Mouse (Mus musculus): Measurements from ENCODE around the gene Gm21095.
"Not testable (repeated sequence)": the region's sequence is repeated elsewhere in the genome, so short reads cannot be mapped to it uniquely, and the experiment has no call there.

The Gm21095 gene

DNA sequence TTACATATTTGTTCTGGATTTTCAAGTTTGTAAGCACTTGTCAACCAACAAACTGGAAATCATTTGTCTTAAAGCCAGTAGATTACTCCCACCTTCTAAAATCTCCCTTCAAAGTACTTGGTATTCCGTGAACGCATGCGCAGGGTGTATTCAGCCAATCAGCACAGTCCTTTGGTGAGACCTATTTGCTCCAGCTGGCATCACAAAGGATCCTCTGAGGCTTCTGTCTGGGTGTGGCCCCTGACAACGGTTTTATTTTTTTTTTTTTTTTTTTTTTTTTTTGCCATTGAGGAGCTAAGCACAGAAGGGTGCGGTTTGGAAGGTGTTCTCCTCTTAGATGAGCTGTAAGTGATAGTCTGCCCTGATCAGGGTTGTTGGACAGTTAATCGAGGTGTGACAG lies at the start of gene Gm21095:
Gene Gm21095, plus strand, starts transcription at position 301 of the 400 bp plus-strand sequence.
- in situ Hi-C loops (cut with MboI; ENCODE audit: low pct_unique_long_range_greater_than_20kb in 1 of 2, low sequenced_read_pairs in 2 of 2, unreplicated experiment in 1 of 2): not testable (repeated sequence)
